Mouse (Mus musculus) kidney, postnatal 14 days (tissue): ENCODE results near the gene Raet1d.
"Not testable (repeated sequence)": the region's sequence is repeated elsewhere in the genome, so short reads cannot be mapped to it uniquely, and the experiment has no call there.

Source experiments
- DNase-seq: peaks from one replicate; pipeline ENCODE4 v3.0.0; 2022; ENCODE audit warnings: mixed read lengths

Raet1d gene

DNA sequence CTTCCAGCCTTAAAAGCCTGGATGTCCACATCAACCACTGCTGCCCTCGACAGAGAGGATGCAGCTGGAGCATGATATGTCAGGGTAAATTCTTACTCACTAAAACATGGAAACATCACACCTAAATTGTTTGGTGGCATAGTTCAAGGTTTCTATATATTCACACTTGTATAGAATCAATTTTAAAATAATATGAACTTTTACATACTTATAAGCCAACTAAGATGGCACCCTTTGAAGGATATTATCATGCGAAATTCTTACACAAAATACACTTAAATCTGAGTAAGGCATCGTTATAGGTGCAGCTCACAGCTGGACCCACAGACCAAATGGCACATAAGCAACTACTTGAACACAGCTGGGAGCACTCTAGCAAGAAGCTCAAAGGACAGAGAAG, at the start of gene Raet1d:
Gene Raet1d (plus strand): TSS at position 301 of the 400 bp plus-strand sequence.
- not testable (repeated sequence) for DNase-seq

DNA sequence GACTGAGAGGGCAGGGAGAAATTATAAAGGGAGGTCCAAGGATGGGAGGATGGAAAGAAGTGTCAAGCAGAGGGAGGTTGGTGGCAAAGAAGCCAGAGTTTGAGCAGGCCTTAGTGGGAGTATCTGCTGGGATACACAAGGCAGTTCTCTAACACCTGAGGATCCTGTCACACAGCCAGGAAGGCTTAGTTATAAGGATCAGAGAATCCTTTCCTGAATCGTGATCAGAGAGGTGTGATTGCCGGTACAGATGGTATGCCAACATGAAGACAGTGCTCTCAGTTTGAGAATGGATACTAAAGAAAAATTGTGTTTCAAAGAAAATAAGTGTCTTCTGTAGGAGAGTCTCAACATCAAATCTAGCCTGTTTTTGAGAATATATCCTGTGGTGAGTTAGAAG, 37.5 kb upstream of the Raet1d start:
- no peak for DNase-seq

DNA sequence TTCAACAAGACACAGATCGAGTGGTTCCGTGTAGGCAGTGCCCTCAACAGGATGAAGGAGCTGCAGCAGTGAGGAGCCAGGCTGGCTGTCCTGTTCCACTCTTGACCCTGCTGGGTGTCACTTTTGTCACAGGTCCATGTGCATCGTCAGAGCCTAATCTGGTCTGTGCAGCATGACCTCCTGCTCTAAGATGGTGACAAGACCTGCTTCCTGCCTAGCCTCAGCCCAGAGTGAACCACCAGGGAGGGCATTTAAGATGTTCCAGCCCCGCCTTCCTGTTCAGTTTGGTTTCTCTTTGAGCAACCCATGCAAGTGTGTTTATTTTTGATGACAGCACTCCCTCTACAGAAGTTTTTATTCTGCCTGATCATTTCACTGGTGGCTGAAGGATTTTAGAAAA, 14.6 kb upstream of the Raet1d start:
- not testable (repeated sequence) for DNase-seq

DNA sequence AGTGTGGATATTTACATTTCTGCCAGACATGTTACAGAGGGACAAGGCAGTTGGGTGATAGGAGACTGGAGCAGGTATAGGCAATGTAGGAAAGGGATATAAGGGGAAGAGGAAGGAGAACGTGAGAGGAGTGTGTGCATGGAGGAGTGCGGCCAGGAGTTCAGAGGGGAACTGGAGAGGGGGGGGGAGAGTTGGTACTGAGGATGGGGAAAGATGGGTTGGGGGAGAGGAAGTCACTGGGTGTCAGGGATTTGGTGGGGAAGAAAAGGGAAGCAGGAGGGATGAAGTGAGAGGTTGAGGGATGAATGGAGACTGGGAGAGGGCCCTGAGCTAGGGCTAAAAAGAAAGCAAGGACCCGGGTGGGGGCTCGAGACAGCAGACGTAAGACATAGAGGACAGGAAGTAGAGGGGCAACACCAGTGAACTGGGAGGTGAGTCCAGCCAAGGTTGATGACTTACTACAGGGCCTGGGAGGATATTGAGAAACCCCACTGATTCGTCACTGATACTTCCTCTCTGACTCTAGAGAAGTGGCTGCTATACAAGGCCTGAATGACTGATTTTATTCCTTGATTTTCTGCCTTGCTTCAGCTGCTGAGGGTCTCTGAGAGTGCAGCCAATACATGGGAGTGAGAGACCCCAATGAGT, 6.7 kb upstream of the Raet1d start:
- not testable (repeated sequence) for DNase-seq

DNA sequence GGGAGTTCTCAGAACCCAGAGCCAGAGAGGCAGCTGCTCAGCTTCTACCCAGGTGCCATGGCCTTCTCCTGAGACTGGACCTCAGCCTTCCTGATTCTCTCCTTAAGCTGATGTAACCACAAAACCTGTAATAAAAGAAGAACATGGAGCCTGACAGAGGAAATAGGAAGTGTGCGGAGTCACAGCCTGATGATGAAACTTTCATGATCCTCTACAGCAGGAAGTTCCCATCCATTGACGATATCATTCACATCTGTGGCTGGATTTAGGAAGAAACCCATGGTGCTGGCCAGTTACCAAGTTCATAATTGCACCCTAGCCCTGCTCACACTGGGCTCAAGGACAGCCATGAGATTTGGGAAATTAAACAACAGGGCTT, 6.2 kb upstream of the Raet1d start:
- not testable (repeated sequence) for DNase-seq

GRCm38 (mm10) chr10:22357373-22357772, 3.0 kb upstream of the Raet1d start:
- not testable (repeated sequence) for DNase-seq

GRCm38 (mm10) chr10:22360957-22361356, 605 bp downstream of the Raet1d start:
- DNase-seq = not testable (repeated sequence)

GRCm38 (mm10) chr10:22361415-22362352, 1.3 kb downstream of the Raet1d start:
- DNase-seq = not testable (repeated sequence)

- DNase-seq = not testable (repeated sequence)
These were observed 2.1 kb downstream of the Raet1d start for GRCm38 (mm10) chr10:22362466-22362865.

DNA sequence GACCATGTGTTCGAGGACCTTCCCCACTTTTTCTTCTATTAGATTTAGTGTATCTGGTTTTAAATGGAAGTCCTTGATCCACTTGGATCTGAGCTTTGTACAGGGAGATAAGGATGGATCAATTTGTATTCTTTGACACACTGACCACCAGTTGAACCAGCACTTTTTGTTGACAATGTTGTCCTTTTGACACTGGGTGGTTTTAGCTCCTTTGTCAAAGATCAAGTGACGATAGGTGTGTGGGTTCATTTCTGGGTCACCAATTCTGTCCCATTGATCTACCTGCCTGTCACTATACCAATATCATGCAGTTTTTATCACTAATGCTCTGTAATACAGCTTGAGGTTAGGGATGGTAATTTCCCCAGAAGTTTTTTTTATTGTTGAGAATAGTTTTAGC, 4.6 kb downstream of the Raet1d start:
- DNase-seq = not testable (repeated sequence)

GRCm38 (mm10) chr10:22381226-22381625, 20.9 kb downstream of the Raet1d start:
- not testable (repeated sequence) for DNase-seq

GRCm38 (mm10) chr10:22390146-22390545, 29.8 kb downstream of the Raet1d start:
- DNase-seq = not testable (repeated sequence)

- DNase-seq = not testable (repeated sequence)
These were observed 31.3 kb downstream of the Raet1d start for GRCm38 (mm10) chr10:22391616-22392015.

DNA sequence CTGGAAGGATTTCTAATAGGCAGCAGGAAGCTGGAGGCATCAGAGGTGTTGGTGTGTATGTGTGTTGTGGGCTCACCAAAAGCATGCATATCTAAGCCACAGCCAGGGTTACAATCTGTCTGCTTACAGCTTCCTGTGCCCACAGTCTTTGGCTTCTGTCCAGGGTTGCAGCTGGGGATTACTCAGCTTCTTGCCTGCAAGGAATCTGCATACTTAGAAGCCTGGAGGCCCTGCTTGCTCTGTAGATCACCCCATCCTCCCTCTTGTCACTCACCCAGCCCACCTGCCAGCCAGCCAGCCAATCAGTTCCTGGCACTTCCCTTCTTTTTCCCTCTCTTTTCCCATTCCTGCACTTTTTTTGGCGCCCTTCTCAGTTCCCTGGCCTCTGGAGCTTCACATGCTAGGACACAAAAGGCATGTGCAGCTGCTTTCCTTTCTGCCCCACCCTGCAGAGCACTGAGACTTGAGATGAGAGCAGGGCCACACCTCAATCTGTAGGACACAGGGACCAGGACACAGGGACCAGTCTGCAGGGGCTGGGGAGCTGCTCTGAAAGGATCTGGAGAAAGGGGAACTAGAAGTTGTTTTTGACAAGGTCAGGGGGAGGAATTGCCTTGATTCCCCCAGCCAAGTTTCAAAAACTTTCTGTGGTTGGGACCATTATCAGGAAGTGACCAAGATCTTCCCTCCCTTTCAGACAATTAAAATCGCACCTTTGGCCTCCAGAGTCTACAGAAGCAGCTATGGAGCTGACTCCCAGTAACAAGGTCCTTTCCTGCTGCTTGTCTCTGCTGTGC, 32.9 kb downstream of the Raet1d start:
- DNase-seq = not testable (repeated sequence)

GRCm38 (mm10) chr10:22396680-22397079, 36.3 kb downstream of the Raet1d start:
- not testable (repeated sequence) for DNase-seq

DNA sequence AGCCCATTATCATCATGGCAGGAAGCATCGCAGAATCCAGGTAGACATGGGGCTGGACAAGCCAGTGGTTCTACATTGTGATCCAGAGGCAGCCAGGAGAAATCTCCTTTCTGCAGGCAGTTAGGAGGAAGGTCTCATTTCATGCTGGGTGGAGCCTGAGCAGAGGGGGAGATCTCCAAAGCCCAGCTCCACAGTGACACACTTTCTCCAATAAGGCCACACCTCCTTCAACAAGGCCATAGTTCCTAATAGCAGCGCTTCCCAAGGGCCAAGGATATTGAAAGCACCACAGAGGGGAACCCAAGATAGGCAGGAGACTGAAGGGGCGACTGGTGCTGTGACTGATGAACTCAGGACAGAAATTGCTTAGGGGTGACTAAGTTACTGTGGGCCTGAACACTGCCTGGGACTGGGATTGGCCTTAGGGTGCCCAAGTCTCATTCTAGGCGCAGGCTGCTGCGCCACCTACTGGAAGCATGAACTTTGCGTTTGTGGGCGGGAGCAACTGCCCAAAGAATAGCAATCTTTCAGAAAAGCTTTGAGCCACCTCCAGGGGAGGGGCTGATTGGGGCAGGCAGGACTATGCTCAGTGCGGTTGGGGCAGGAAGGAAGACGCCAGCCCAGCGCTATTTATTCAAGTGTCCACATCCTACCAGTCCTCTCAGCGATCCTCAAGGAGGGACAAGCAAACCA, 42.0 kb downstream of the Raet1d start:
- peak; percentile 56 for DNase-seq

- peak; percentile 2 for DNase-seq
These were observed 53.5 kb downstream of the Raet1d start for GRCm38 (mm10) chr10:22413702-22414494.
